Mouse (Mus musculus): ENCODE measurements around the gene Rgs6.

Gene Rgs6

DNA sequence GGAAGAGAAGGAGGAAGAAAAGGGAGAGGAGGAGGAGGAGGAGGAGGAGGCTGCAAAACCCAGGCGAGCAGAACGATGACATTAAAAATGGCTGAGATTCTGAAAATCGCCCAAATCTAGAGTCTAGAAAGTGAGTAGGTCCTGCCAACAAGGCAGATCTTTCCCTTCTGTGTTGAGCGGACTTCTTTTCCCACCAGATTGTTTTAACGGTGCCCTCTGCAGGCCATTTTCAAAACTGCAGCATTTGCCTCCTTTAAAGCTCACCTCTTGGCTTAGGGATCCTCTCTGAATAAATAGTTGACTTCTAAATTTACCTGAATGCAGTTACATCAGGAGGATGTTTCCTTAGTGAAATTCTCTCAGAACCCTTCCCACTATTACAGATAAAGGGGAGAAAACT is 358.4 kb downstream of the Rgs6 start:
- in situ Hi-C loops (cut with MboI; ENCODE audit: unreplicated experiment in 2 of 2): no loop called here

DNA sequence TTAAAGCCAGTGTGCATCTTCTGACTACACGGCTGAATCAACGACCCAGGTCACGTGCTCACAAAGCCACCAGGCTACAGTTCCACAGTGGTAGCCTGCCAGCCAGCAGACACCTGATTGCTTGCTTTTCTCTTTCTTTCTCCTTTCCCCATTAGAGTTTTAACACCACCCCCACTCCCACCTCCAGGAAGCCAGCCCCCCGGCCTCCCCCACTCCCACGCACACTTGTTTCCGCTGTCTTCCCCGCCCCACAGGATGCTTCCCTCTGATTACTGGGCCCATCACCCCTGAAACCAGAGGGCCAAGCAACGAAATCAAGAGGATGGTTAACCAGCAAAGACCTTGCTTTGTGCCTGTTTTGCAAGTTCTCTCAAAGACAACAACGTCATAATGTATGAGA is 373.0 kb downstream of the Rgs6 start:
- in situ Hi-C loops (cut with MboI; ENCODE audit: unreplicated experiment in 2 of 2): no loop called here

DNA sequence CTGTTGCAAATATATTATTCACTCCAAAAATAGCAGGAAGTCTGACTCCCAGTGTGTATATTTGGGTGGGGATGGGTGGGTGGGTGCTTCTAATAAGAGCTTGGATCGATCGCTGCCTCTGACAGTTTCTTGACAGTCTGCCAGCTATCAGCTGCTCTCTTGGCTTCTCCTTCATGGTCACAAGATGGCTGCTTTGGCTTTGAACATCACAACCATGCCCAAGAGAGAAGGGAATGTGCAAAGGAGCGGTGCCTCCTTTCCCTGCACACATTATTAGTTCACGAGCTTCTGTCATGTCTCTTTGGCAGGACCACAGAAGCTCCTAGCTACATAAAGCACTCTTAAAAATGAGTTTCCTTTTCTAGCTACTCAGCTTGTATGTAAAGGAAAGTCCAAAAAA is 373.8 kb downstream of the Rgs6 start:
- in situ Hi-C loops (cut with MboI; ENCODE audit: unreplicated experiment in 2 of 2): no loop called here

DNA sequence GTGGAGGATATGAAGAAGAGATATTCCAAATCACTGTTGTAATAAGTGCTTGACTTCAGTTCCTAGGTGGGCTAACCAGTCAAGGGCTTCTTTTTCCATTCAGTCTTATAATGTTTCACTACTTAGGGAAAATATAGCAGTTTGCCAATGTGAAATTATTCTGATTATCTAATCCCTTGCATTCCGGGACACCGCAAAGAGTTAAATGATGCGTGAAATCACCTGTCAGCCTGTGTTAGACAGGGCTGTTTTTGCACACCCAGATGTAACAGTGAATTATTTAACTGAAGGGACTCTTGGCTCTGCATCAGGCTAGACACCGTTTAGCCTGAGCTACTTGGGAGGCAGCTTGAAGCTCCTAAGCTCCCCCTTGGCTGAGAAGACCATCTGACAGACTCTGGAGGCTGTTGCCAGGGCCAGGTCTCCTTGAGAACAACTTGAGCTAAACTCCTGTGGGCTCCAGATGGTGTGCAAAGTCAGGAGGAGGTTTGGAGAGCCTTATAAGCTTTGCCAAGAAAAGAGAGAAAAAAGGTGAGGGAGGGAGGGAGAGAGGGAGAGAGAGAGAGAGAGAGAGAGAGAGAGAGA is 382.5 kb downstream of the Rgs6 start:
- in situ Hi-C loops (cut with MboI; ENCODE audit: unreplicated experiment in 2 of 2): no loop called here

DNA sequence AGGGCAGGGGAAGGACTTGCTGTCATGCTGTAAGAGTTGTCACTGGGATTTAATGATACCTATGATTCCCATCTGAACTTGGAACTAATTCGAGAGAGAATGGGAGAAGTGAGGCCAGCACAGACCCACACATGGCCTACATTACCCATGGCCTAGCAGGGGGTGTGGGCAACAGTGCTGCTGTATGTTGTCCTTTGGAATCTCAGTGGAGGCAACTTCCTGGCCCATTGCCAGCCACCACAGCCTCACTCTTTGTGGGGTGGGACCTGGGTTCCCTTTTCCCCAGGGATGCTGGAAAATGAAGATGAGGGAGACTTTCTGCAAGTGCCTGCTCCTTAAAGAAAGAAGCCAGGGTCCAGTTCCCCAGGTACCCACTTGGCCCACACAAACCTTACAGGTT is 383.1 kb downstream of the Rgs6 start:
- in situ Hi-C loops (cut with MboI; ENCODE audit: unreplicated experiment in 2 of 2): no loop called here

DNA sequence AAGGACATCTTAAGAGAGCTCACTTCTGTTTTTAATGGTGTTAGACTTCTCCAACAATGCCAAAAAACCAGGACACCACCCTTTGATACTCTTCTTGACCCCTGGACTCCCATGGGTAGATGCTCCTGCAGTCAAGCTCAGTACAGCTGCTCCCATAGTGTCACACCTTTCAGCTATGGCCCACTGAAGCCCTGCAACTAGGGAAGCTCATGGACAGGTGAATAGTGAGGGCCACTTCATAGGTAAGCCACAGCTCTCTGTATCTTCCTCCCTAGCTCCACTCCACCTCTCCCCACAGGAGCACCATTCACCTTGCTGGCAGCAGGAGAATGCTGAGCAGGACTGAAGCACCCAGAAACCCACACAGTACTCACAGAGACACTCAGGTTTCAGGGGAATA is 384.6 kb downstream of the Rgs6 start:
- in situ Hi-C loops (cut with MboI; ENCODE audit: unreplicated experiment in 2 of 2): no loop called here

DNA sequence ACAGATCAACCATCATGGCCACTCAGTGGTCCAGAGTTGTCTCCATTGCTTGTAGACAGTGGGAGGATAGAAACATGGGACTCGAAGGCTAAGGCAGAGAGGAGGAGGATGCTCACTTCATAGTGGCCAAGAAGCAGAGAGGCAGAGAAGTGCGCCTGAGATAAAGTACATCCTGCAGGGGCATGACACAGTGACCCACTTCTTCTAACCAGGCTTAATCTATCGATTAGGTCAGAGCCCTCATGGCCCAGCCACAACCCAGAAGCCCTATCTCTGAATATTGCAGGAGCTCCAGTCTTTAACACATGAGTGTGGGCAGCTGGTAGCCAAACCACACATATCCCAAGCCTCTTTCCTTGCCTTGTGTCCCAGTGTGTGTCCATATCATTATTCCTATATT is 385.7 kb downstream of the Rgs6 start:
- in situ Hi-C loops (cut with MboI; ENCODE audit: unreplicated experiment in 2 of 2): no loop called here

DNA sequence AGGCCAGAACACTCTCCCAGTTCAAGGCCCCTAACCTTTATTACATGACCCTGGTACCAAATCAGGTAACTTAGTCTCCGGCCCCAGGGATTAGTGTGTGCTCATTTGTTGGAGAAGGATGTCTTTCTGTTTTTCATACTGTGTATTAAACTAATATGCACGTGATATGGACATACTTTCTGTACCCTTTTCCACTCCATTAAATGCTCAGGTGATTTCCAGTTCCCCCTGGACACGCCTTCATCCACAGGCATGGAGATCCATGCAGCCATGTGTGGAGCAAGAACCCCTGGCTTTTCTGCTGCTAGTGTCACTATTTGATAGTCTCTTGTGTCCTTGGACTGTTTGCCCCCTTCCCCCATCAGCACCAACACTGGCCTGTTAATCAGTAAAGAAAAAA is 390.2 kb downstream of the Rgs6 start:
- in situ Hi-C loops (cut with MboI; ENCODE audit: unreplicated experiment in 2 of 2): no loop called here

DNA sequence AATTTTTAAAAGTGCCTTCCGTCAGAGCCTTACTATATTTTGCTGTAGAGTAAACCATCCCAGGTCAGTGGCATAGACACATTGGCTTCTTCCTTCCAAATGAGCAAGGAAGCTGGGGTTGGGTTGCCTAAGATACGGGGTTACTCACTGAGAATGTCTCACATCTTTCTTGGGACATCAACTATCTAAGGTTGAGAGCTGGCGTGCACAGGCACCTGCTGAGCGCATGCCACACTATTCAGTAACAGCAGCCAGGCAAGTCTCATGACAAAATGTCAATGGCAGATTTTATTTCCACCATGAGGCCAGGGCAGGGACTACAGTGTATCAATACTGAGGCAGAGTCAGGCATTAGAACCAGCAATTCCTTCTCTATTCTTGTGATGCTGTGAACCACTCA is 394.6 kb downstream of the Rgs6 start:
- in situ Hi-C loops (cut with MboI; ENCODE audit: unreplicated experiment in 2 of 2): no loop called here

DNA sequence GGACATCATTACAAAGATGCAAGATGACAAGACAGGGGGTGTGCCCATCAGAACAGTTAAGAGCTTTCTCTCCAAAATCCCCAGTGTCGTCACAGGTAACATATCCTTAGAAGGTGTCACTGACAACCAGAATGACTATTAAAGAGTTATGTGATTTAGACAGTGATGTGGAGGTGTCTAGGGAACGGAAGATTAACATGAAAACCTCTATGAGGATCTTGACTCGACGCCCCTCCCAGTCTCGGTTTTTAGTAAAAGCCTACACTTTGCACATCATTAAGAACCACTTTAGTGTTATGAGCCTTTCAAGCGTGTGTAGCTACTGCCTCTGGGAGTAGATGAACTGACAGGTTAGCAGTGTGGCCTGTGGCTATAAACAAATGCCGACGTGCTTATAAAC is 397.2 kb downstream of the Rgs6 start:
- in situ Hi-C loops (cut with MboI; ENCODE audit: unreplicated experiment in 2 of 2): no loop called here

DNA sequence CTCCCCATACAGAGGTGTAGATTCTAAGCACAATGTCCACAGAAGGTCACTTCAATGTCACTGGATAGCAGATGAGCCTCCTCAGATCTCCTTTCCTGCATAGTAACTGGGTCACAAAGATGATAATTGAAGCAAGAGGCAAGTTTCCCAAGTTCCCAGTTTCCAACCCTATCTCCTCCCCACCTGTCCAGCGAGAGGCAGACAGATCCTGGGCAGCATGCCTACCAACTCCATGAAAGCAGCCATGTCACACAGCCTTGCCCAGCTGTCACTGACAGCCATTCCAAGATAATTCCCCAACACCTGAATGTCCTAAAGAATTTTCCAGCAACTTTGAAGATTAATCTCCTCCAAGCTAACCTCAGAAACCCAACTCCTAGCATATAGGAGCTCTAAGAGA is 399.6 kb downstream of the Rgs6 start:
- in situ Hi-C loops (cut with MboI; ENCODE audit: unreplicated experiment in 2 of 2): no loop called here

DNA sequence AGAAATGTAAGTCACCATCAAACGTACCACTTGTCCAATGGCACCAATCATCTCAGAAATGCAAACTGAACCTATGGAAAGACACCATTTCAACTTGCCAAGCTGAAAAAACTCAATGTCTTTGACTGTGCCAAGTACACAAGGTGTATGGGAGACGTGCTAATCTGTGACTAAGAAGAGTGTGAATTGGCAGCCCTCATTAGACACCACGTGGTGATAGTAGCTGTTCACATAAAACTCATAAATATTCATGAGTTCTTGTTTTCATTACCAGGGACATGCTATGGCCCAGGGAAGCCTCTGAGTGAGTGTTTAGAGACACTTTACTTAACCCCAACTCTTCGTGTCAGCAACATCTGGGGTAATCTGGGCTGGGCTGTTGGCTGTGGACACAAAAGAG is 405.8 kb downstream of the Rgs6 start:
- in situ Hi-C loops (cut with MboI; ENCODE audit: unreplicated experiment in 2 of 2): no loop called here

DNA sequence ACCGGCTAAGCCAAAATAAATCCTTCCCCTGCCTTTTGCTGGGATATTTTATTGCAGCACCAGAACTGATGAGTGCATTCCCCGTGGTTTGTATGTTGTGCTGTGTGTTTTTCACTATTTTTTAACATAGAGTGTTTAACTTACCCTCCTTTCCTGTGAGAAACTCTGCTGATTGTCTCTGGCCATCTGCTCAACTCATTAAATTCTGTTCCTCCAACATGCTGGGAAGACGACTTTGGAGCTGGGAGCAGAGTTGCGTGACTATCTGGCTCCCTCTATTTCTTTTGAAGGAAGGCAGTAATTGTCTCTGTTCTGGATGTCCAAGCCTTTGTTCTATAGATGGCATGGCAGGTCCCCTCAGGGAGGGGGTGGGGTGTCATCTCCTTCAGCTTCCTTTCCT is 408.7 kb downstream of the Rgs6 start:
- in situ Hi-C loops (cut with MboI; ENCODE audit: unreplicated experiment in 2 of 2): no loop called here

DNA sequence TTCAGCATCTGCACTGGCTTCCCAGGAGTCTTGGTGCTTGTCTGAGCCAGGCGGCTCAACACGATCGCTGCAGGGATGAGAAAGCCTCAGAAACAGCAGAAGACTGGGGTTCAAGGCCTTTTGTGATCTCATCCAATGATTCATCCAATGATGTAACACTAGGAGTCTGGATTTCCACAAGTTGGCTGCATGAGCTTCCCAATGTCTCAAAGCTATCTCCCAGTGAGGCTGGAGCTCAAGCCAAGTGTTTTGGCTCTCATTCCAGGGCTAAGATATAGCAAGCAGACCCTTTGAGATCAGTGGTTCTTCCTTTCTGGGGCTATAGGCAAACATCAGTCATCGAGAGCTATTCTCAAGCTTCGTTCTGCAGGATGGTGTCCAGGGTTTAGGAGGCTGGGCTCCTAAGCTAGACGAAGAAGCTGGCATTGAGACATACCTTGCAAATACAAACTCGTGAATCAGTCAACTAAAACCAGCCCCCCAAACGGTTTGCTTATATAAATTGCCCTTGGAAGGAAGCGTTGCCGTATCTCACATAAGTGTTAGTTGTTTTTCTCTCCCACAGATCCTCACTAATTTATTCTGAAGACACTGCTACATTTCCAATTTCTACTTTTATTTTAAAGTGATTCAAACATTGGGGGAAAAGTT is 410.7 kb downstream of the Rgs6 start:
- in situ Hi-C loops (cut with MboI; ENCODE audit: unreplicated experiment in 2 of 2): no loop called here

DNA sequence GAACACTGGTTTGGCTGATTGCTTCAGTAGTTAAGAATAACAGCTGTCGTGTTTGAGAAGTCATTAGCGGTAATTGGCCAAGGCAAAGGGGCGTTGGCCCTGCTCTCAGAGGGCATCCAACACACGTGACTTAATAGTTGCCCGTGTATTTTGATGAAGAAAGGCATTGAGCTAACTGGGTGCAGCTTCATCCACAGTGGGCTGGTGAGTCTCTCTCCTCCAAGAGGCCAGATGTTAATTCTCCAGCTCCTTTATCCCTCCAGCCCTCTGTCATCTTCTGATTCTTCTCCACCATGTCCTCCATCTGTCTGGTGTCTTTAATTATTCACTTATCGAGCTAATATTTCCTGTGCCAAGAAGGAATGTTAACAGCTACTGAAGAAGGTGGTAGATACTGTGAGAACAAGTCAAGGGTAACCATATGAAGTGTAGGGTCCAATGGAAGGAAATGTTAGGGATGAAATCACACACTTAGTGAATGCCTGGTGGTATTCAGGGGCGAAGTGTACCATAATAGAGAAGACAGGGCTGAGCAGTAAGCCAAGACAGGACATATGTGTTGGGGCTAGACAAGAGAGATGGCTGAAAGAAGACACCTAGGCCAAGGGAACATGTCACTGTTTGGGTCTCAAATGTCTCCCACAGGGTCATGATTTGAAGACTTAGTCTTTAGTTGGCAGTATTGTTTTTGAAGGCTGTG is 411.4 kb downstream of the Rgs6 start:
- in situ Hi-C loops (cut with MboI; ENCODE audit: unreplicated experiment in 2 of 2): loop anchor here (25.0 kb wide), 3 partner anchors 487 to 1012 kb away; no protein-coding TSS in a partner anchor

DNA sequence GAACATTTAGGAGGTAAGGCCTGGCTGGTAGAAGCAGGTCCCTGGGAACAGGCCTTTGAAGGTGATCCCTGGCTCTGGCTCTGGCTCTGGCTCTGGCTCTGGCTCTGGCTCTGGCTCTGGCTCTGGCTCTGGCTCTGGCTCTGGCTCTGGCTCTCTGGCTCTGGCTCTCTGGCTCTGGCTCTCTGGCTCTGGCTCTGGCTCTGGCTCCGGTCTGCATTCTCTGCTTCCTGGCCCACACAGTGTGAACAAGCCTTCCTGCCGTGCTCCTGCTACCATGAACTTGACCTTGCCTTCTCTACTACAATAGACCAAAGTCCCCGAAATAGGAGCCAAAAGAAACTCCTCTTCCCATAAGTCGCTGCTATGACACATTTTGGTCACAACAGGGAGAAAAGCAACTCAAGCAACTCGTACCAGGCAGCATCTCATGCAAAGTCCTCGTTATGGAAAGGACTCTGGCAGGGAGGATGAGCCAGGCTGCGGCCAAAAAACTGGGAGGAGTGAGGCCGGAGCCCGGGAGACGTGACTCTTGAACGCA is 412.0 kb downstream of the Rgs6 start:
- in situ Hi-C loops (cut with MboI; ENCODE audit: unreplicated experiment in 2 of 2): loop anchor here (25.0 kb wide), 3 partner anchors 488 to 1013 kb away; no protein-coding TSS in a partner anchor

DNA sequence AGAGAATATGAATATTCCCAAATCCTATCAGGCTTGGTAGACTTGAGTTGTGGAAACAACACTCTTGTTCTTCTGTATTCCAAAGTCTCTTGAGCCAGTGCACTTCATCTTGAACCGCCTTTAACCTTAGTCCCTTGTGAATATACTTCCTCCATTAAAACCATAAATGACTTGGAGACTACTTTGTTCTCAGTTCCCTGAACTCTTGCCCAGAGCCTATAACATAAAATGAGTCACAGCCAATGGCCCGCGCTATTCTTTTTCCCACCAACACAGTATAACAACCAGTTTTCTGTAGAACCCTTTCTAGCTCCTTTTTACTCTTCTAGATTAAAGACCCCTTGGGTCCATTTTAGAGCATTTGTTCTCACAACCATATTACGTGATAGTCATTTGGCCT is 412.9 kb downstream of the Rgs6 start:
- in situ Hi-C loops (cut with MboI; ENCODE audit: unreplicated experiment in 2 of 2): loop anchor here (25.0 kb wide), 3 partner anchors 489 to 1014 kb away; no protein-coding TSS in a partner anchor

DNA sequence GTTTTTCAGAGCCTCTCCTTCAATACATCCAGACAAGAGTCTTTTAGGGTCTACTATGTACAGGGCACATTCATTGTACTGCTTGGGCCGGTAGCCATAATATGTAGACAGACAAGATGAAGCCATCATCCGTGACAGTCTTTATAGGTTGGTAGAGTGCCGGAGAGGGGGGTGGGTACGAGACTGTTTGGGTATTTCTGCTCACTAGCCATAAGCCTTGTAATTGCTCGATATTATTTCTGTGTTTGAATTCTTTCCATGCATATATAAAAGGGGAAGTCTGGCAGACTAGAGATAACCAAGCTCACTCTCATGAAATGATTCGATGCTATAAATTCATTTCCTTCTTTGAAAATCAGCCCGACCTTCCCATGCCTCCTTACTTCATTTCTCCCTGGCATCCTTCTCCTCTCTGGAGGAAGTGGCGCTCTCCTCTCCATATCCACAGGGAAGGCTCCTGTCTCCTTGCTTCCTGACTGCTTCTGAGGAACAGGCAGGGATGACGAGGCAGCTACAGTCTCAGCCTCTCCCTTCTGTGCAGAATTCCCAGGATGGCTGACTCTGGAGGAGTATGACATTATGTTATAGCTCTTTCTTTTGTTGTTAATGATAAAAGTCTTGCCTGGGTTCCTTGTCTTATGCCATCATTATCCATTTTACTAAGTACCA is 416.1 kb downstream of the Rgs6 start:
- in situ Hi-C loops (cut with MboI; ENCODE audit: unreplicated experiment in 2 of 2): loop anchor here (25.0 kb wide), 3 partner anchors 492 to 1017 kb away; no protein-coding TSS in a partner anchor

DNA sequence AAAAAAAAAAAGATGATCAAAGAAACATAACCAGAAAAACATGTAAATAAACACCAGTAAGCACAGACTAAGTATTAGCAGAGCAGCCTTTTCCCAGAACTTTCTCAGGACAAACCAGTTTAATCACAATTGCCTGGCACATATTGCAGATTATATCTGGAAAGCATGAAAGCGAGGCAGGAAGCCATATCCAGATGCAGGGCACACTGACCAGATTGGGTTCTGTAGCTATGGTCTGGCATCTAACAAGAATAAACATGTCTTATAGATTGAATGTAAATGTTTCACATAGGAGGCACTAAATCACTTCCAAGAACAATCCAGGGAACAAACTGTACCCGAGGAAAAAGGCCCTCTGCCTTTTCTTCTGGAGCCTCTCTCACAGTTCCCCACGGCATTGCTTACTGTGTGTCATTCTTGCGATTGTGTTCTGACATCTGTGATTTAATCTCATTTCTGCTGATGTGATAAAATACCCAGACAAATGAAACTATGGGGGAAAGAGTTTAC is 423.0 kb downstream of the Rgs6 start:
- in situ Hi-C loops (cut with MboI; ENCODE audit: unreplicated experiment in 2 of 2): loop anchor here (5.0 to 25.0 kb wide), 6 partner anchors 499 to 1396 kb away; no protein-coding TSS in a partner anchor

DNA sequence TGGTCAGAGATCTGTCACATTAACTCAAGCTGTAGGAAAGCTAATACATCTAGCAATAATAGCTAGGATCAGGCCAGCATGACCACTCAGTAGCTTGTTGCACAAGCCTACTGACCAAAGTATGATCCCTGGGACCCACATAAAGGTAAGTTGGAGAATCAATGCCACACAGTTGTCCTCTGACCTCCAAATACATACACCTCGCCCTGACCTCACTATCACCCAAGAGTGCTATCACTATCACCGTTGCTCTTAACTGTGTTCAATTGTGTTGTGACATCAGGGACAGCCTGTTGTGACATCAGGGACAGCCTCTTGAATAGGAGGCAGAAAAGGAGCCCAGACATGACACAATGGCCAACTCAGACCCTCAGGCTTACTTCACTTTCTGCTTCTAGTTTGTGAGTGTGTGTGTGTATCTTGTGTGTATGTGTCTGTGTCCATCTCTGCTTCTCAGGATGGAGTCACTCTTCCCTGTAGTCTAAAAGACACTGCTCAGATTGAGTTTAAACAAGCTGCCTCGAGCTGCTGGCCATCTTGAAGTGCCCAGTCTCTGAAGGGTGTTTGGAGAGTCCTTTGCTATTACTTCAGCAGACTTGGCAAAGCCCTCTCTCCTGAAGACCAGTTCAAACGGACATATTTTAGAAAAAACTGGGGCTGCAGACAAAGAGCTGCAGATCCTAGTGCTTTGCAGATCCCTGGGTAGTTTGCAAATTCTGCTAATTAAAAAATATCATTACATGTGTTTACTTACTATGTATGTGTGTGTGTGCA is 426.0 kb downstream of the Rgs6 start:
- in situ Hi-C loops (cut with MboI; ENCODE audit: unreplicated experiment in 2 of 2): loop anchor here (5.0 to 25.0 kb wide), 6 partner anchors 502 to 1399 kb away; no protein-coding TSS in a partner anchor

All from v-Abl transformed pro-B cells (cell line).